Mouse (Mus musculus) thymus, postnatal 36 days (tissue): ENCODE data around the gene Tarm1.
A peak's percentile ranks its signal among the peaks of the same experiment; 100 is the strongest.

Experiments
- DNase-seq, 2 experiments: peaks; one replicate each; pipeline ENCODE4 v3.0.0; 2022; ENCODE audit warnings: mixed read lengths in 2 of 2

The Tarm1 gene

DNA sequence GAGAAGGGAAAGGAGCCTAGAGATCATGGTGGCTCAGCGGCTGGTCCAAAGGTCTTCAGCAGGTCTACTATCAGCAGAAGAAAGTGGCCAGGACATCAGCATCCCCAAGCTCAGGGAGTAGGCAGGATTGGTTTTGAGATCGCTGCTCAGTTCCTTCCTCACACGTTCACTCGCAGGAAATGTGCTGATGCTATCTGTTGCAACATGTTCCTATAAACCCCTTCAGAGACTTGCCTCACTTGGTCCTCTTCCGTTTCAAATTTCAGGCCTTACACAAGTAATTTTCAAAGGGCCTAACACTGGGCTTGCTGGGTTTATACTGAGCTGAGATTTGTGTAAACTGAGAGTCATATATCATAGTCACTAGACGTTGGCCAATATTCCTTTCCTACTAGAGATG lies at the start of gene Tarm1:
Gene Tarm1 (minus strand): TSS at position 186 of the 400 bp plus-strand sequence.
- DNase-seq: no peak

GRCm38 (mm10) chr7:3505913-3506312 lies 3.5 kb upstream of the Tarm1 start:
- DNase-seq: no peak

DNA sequence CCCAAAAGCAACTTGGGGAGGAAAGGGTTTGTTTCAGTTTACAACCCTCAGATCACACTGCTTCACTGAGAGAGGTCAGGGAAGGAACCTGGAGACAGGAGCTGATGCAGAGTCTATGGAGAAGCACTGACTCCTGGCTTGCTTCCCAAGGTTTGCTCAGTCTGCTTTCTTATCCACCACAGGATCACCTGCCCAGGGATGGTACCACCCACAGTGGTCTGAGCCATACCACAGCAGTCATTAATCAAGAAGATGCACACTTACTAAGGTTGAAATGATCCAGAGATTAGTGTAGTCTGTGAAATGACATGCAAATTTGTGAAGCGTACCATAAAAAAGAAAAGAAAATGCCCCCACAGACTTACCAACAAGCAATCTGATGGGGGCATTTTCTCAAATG lies 2.0 kb downstream of the Tarm1 start:
- no peak for DNase-seq

DNA sequence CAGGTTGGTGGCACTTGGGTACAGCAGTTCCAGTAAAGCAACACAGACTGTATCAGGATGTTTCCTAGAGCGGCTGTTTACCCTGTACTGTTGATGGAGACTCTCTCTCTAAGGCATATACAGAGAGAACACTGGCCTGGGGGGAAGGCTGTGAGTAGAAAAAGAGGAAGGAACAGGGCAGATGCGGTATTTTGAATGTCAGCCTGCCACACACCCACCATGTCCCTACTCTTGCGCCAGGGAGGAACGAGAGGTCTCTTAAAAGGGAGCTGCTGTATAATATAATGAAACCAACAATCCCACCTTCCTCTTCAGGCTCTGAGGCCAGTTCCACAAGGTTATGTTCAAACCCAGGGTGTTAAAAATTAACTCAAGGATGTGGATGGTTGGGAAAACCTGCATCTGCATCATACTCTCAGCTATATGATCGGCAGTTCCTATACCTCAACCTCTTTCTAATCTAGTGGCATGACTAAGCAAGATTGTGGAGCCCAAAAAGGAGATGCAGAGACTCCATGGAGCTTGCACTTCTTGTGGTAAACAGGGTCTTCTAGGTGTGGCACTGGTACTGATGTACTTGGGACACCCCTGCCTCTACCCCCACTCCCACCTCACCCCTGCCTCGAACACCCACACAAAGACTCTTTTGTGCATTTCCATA lies 20.3 kb downstream of the Tarm1 start:
- DNase-seq: no peak

DNA sequence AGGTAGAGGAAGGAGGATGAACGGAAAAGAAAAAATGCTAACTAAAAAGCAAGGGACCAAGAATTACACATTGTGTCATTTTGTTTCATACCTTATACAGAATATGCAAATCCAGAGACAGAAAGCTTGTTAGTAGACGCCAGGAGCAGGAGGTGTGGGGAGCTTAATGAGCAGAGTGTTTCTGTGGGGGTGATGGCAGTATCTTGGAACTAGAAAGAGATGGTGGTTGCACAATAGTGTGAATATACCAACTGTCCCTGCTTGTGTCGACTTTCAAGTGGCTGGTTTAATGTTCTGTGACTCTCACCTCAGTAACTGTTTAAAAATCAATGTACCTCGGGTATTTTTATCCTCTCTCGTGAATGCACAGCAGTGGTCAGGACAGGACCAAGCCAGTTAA lies 25.7 kb downstream of the Tarm1 start:
- DNase-seq: no peak

DNA sequence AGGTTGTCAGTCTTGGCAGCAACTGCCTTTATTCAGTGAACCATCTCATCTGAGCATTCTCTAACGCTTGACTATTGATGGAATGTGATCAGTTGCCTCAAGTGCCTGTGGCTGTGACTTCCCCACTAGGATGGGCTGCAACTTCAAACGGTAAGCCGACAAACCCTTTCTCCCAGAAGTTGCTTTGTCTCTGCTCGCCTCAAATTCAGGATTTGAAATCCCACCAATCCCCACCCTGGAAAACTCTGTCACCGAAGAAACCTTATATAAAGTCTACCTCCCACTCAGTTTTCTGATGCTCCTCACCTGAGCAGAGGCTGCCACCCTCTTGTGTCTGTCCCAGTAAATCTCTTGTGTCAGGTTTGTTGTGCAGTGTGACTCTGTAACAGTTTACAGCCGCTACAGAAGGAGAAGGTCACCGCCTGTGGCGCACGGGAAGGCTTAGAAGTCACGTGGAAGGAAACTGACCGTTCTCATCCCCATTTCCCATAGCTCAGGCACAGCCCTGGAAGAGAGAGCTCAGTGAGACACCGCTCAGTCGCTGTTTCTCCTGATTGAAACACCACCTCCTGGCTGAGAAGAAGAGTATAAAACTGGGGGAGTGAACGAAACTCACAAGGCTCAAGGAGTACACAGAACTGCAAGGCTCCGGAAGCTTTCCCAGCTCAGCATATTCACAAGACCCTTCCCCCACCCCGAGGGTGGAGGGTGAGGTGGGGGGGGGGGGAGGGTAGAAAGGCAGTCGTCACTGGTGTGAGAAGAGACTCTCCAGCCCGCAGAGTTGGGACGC lies 27.9 kb downstream of the Tarm1 start:
- DNase-seq: no peak

DNA sequence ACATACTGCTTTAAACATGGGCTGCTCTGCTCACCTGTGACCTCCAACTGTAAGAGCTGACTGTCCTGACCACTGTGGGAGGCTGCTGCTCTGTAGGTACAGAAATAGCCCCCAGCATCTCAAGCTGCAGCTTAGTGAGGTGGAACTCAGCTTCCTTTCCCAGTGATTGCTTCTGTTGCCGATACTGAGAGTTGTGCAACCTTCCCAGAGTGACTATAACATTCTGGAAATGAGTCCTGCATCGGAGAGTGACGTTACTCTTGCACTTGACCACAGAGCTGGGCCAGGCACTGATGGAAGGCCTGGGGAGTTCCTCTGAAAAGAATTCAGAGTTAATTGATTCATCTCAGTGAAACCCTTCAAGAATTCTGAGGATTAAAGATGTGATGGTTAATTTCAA lies 29.6 kb downstream of the Tarm1 start:
- DNase-seq: no peak

DNA sequence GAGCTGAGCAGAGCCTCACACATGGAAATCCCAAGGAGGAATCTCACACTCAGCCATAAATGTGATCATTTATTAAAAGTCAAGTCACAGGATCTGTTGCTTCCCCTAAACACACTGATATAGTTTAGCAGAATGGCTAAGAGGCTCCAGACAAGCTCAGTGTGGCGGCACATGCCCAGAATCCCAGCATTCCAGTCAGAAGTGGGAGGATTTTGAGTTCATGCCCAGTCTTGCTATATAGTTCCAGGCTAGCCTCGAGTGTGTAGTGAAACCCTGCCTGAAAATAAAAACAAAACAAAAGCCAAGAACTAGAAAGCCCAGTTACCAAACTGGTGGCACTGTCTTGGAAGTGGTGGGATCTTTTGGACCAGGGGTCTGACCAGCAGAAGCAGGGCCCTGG lies 33.8 kb downstream of the Tarm1 start:
- no peak for DNase-seq

- DNase-seq: no peak
Measured at GRCm38 (mm10) chr7:3463306-3463705, 39.1 kb downstream of the Tarm1 start.

- no peak for DNase-seq
Measured at GRCm38 (mm10) chr7:3460261-3460660, 42.2 kb downstream of the Tarm1 start.

DNA sequence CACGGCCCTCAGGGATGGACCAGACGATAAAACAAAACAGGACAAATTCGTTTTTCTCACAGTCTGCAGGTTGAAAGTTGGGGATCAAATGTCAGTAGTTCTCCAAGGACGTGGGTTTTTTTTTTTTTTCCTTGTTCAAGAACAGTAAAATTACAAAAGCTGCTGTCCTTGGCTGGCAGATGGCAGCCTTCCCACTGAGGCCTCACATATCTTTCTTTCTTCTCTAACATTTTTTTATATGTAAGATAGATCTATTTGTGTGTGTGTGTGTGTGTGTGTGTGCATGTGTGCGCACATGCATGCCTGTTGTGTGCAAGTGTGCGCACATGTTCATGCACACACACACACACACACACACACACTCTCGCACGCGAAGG lies 44.6 kb downstream of the Tarm1 start:
- no peak for DNase-seq

GRCm38 (mm10) chr7:3457111-3457840 lies 45.1 kb downstream of the Tarm1 start:
- no peak for DNase-seq

GRCm38 (mm10) chr7:3453486-3454183 lies 48.8 kb downstream of the Tarm1 start:
- DNase-seq: no peak

GRCm38 (mm10) chr7:3452821-3453485 lies 49.5 kb downstream of the Tarm1 start:
- no peak for DNase-seq

- DNase-seq: no peak
Measured at GRCm38 (mm10) chr7:3451161-3451560, 51.3 kb downstream of the Tarm1 start.

GRCm38 (mm10) chr7:3450671-3451070 lies 51.8 kb downstream of the Tarm1 start:
- no peak for DNase-seq

DNA sequence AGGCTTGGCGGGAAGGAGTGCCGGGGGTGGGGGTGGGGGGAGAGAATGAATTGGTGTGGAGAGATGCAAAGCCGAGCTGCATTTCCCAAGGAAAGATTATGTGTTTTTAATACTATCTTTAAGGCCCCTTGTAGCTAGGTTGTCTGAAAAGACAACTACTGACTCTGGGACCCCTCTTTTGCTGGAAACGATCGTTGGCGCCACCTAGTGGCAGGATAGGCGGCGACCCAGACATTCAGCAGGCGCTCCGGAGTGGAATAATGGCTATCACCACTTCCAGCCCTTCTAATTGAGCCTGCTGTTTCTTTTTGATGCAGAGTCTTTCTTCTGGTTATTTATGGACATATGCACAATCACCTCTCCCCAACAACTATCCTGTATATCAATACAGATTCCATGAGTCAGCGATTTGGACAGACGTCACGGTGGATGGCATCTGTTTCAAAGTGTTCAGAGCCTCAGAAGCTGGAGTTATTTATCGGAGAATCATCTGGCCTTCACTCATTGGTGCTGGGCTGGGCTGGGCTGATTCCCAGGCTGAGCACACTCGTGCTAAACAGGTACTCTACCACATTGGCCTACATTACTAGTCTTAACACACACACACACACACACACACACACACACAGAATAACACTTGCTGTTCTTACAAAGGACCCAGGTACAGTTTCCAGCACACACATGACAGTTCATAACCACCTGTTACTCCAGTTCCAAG lies 53.5 kb downstream of the Tarm1 start:
- DNase-seq: peak; percentile 64 to 72

DNA sequence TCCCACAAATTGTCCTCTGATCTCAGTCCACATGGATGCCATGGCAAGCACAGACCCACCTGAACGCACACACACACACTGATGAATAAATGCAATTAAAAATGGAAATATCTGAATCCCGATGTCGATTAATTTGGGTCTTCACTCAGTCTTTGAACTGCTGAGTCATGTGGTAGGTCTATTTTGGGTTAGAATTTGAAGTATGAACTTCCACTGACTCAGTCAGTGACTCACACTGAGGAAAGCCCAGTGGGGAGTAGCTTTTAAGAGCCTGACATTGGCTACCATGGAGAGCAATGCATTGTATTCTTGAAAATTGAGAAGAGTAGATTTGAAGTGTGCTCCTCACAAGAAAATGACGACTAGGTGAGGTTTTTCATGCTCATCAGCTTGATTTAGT lies 55.4 kb downstream of the Tarm1 start:
- DNase-seq: no peak

GRCm38 (mm10) chr7:3446584-3446983 lies 55.8 kb downstream of the Tarm1 start:
- DNase-seq: no peak

DNA sequence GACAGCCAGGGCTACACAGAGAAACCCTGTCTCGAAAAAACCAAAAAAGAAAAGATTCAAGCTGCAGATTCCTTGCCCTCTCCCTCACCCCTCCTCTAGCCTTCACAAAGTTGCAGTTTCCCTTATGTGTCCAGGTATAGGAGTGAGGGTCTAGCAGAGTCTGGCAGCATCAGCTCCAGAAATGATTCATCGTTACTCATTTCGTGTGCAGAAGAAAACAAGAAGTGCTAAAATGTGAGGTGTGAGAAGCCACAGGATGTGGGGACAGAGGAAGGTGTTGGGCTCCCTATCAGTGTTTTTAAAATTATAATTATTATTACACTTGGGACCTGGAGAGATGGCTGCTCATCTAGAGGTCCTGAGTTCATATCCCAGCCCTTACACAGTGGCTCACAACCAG lies 57.7 kb downstream of the Tarm1 start:
- DNase-seq: no peak

DNA sequence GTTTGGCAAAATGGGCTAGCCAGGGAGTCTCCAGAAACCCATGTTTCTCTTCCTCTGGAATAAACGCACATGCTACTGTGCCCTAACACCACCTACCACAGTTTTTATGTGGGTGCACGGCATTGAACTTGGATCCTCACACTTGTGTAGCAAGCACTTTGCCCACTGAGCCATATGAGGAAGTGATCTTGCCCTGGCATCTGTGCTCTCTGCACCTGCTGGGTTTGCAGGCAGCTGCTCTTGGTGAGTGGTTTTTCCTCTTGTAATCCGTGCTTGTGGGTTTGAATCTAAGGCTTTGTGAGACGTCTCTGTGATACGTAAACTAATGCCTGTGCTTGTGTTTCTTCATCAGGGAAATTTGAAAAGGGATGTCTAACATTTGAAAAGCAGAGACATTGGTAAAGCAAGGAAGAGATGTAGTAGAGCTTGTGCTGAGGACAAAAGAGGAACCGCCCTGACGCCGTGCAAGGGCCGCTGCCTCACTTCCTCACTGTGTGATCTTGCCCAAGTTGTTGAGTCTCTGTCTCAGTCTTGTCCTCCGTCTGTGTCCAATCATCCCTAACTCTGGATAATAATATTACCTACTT lies 59.9 kb downstream of the Tarm1 start:
- peak in 1 of 2 experiments; percentile 39 for DNase-seq

- DNase-seq: no peak
Measured at GRCm38 (mm10) chr7:3440526-3440925, 61.9 kb downstream of the Tarm1 start.
